Comparison of ENCODE assay signal across 21 mouse cellular contexts in the genomic region with DNA sequence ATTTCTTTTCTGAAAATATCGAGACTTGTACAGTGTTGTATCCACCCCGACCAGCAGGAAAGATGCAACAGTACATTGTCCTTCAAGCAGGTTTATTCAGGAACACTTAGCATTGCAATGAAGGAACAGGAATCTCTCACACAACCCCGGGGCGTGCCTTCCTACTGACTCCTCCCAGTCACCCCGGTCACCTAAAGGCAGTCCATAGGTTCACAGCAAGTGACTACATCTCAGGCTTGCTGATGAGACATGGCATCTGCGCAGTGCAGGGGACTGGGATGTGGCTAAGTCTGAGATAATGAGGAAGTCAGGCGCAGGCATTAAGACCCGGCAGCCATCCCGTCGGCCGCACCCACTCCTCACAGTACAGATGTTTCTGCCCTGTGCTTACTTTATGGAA.
"Had no signal": no experiment of that assay in that cellular context is flagged by ENCODE, and none has a peak within 500 bp of the region (broad histone marks: within the 10 kb centered on the region; RNA-seq: fewer than 3 reads in every experiment).

No protein-coding gene starts in this region.

- H3K27ac ChIP-seq: limb, embryonic 12.5 days; limb, embryonic 15.5 days; liver, embryonic 14.5 days; macrophage; midbrain, embryonic 13.5 days; neural tube, embryonic 13.5 days; stomach, postnatal 0 days had no signal

- DNase-seq: kidney, adult 18-20 months; kidney, adult 9 months; kidney, postnatal 14 days; kidney, postnatal 4 days; left cerebral cortex, postnatal 4 days; liver, postnatal 0 days; lung, embryonic 14.5 days; right cerebral cortex, adult 18-20 months; right cerebral cortex, postnatal 14 days; right cerebral cortex, postnatal 4 days; thymus, postnatal 25 days had no signal

- H3K4me1 ChIP-seq: limb, embryonic 12.5 days; limb, embryonic 15.5 days; midbrain, embryonic 13.5 days; neural tube, embryonic 13.5 days had no signal

- H3K4me2 ChIP-seq: limb, embryonic 12.5 days; limb, embryonic 15.5 days; liver, embryonic 11.5 days; lung, embryonic 14.5 days; midbrain, embryonic 13.5 days; neural tube, embryonic 13.5 days had no signal

- ATAC-seq: liver, postnatal 0 days; lung, postnatal 0 days; midbrain, embryonic 13.5 days; midbrain, embryonic 16.5 days had no signal

- H3K9ac ChIP-seq: limb, embryonic 12.5 days; limb, embryonic 15.5 days; liver, embryonic 14.5 days; liver, postnatal 0 days; lung, embryonic 14.5 days; midbrain, embryonic 13.5 days; neural tube, embryonic 13.5 days had no signal

- H3K4me3 ChIP-seq: limb, embryonic 12.5 days; limb, embryonic 15.5 days; midbrain, embryonic 13.5 days; neural tube, embryonic 13.5 days had no signal

- H3K36me3 ChIP-seq: limb, embryonic 12.5 days; limb, embryonic 15.5 days; midbrain, embryonic 13.5 days; neural tube, embryonic 13.5 days had no signal

- H3K27me3 ChIP-seq: limb, embryonic 12.5 days; limb, embryonic 15.5 days; midbrain, embryonic 13.5 days; neural tube, embryonic 13.5 days had no signal

- H3K9me3 ChIP-seq: limb, embryonic 12.5 days; limb, embryonic 15.5 days; midbrain, embryonic 13.5 days had no signal
